Mouse (Mus musculus): Measurements from ENCODE around the gene Man1c1. TPM values are rescaled to one million over a fixed set of nuclear protein-coding genes. Genes with fewer than 3 reads are reported as not detected.

The Man1c1 gene
- total RNA-seq, 2 experiments from 2014 or later: 21.6 to 23.8 TPM

DNA sequence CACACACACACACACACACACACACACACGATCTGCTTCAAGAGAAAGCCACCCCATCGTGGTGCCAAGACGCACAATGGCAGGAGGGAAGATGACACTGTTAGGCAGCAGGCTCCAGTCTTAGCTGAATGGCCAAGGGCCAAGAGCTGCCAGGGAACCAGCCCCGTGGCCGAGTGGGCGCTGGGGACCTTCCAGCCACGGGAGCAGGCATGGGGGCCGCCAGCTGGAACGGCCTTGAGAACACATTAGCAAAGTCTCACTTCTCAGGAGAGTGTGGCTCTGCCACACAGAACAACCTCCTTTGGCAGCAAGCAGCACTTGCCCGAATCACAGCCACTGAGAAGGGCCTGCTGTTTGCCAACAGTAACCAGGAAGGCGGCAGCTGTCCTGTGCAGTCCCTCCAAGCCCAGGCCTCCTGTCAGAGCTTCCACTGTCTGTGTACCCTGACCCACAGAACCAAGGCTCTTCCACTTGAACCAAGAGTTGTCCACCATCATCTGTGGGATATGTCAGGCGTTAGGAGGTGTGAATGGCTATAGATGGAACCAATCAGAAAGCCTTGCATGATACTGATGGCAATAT lies 30.1 kb downstream of the Man1c1 start:
- no peak for DNase-seq

DNA sequence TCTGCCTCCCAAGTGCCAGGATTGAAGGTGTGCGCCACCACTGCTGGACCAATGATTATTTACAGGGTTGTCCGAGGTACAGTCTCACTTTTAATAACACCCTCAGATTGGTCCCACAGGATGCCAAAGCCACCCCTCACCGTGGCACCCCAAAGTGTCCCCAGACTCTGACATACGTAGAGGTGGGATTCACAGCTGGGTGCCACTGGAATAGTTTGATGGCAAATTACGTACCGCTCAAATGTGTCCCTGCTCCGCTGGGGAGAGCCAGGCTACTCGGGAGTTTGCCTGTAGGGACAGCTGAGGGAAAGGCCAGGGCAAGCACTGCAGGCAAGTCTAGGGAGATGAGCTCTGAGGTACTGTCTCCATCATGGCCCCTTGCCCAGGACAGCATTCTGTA lies 30.9 kb downstream of the Man1c1 start:
- no peak for DNase-seq

DNA sequence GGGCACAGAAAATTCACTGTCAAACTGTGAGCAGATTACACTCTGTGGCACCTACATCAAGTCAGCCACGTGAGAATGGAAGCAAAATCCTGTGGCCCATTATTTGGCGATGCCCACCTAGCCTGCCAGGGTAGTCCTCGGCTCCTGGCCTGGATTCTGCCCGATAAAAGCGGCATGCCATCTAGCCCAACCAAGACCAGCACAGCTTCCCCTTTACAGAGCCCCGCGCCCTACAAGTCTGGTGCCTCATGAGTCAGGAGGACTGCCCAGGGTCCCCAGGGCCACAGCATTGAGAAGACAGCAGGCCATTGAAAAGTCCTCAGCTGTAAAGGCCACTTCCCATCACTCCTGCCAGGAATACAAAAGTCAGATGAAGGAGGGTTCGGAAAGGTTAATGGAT lies 31.8 kb downstream of the Man1c1 start:
- DNase-seq: no peak

DNA sequence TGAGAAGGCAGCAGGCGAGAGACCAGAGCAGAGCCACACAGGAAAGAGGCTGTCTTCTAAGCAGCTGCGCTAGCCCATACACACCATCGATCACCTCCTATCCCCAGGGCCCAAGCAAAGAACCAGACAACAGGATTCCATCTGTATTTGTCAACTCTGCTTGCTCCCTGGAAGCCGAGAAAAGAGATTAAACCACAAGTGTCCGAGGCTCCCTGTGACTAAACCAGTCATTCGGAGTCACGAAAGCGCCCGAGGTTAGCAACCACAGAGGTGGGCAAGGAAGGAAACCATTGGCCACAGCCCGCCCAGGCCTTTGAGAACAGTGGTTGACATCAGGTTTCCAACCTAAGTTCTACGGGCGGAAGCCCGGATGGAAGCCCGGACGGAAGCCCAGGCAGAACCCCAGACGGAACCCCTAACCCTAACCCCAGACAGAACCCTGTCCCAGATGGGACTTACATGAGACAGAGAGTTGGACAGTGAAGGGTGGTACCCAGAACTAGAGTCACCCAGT lies 32.4 kb downstream of the Man1c1 start:
- no peak for DNase-seq

DNA sequence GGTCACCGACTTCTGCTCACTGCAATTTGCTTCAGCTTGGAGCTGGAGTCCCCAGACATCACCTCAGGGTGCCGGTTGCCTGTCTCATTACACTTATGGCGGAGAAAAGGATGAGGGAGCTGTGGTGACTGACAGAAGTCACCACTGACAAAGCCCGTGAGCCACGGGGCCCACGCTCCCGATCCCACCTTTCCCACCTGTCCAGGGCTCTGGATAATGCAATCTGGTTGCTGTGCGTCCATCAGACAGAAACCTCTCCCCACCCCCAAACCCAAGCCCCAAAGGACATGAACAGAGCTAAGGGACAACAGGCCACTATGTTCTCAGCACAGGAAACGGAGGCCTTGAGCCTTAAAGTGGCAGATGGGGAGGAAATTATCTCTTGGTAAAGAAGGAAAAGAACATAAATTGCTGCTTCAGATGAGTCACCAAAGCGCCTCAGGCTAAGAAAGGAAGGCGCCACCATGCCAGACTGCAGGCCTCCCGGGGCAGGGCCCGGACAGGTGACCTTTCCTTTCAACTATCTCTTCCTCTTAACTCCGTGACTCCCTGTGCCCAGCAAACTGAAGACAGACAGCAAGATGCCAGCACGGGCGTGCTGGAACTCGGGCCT lies 34.2 kb downstream of the Man1c1 start:
- no peak for DNase-seq

DNA sequence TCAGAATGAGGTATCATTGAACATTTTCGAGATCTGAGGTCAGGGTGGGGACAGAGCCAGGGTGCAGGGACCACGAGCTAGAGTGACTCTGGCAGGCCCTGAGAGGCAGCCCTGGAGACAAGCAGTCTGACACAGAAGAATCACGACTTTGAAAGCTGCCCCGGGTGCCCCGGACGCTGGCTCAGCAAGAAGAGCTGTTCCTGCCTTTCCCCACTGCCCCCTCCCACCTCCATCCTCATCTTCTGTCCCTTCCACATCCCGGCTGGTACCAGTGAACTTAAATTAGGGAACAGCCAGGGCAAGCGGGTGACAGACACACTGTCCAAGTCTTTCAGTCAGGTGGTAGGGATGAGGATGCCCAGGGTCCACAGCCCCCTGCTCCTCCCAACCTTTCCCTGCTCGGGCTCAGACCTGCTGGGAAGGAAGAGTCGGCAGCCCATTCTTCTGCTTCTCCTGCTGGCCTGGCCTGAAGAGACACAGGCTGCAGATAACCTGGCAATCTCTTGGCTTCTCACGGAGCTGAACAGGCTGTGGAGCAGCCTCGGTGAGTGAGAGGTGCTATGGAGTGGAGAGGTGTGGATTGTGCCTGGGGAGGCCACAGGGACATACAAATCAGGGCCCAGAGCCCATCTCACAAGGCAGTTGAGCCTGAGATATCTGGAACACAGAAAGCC lies 35.6 kb downstream of the Man1c1 start:
- no peak for DNase-seq

DNA sequence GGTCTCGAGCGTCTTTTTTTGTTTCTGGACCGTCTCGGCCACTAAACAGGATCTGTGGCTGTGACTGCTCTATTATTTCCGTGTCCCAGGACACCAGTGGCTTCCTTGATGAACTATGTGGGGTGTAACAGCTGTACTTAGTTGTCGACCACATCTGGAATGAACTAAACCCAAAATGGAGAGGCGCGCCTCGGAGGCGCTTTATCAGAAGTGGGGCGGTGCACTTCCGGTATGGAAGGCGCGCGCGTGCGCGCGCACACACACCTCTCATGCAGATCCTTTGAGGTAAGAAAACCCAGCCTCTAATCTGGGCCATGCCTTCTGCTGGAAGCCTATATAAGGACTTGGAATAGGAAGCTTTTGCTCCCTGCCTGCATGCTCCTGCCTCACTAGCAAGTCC lies 37.7 kb downstream of the Man1c1 start:
- DNase-seq: no peak

DNA sequence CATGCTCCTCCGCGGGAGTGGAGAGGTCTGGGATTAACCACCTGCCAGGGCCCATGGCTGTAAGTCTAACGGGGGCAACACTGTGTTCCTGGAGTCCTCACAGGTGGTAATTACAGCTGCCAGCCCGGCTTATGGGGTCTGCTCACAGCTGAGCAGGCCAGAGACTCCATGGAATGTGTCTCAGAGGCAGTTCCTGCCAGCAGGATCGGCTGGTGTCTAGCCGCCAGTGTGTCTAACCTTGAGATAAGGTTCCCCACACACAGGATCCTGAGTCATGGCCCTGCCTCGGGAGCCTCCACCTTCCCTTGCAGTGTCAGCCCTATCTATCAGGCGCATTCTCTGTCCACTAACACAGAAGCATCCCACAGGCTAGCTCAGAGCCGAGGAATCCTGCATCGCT lies 41.0 kb downstream of the Man1c1 start:
- no peak for DNase-seq

DNA sequence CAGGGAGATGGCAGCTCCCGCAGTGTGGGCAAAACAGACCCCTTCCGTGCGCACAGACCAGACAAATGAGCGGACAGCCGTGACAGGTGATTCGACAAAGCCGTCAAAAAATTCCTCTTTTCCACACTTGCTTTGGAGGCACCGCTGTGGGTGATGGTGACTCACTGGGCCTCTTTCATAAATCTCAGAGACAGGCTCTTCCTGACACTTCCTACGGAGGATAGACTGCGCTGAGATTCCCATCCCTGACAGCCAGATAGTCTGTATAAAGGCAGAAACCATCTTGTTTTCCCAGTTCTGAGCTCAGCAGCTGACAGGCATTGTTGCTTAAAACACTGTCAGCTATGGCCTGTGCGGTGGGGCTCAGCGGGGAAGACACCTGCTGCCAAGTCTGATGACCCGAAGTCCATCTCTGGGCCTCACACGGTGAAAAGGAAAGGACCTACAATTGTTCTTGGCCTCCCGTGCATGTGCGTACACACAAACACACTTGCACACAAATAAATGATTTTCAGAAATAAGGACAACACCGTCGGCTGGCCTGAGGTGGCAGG lies 43.4 kb downstream of the Man1c1 start:
- no peak for DNase-seq

DNA sequence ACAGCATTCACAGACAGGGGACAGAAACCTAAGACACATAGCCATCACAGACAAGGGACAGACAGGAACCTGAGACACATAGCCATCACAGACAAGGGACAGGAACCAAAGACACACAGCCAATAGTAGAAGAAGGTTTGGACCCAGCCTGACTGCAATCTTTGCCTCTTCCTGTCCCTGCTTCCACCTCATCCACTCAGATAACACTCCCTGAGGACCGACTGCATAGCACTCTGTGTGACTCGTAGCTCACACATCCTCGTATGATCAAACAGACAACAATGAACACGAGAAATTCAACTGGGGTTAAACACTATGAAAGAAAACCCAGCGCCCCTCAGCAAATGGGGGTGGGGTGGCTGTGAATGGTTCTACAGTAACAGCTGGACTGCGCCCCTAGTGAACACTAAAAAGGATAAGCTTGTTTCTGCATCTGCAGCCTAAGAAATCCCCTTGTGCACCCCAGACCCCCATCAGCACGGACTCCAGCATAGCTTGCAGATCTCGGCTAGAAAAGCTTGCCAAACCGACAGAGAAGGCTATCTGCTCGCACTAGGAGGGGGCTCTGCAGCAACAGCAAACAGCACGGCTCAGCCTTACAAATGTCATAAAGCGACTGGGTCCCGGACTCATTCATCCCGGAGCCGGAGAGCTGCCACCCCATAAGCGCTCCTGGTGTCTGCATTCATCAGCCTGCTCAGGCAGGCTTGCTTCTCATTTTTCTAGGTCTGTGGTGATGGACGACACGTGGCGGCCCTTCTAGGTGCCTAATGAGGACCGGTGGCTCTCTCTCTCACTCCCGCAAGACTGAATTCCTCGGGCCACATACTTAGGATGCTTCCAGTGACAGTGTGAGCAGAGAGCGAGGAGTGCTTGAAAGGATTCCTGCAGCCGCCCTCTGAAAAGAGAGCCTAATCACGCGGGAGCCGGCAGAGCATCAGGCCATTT lies 44.5 kb downstream of the Man1c1 start:
- no peak for DNase-seq

DNA sequence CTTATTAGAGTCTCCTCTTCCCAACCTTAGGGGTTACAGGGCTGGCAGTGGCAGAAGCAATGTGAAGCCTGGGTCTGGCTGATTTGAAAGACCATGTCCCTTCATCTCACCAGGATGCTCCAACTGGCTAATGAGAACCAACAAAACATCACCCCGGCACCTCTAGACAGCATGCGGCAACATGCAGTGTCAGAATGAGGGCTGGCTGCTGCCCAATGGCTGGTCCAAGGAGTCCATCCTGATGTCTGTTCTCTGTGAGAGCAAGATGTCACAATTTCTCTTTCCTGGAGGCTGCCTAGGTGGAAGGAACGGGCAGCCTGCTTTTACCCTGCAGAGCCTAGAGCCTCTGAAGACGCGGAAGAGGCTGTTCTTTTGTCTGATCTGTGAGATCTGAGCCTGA lies 46.6 kb downstream of the Man1c1 start:
- no peak for DNase-seq

DNA sequence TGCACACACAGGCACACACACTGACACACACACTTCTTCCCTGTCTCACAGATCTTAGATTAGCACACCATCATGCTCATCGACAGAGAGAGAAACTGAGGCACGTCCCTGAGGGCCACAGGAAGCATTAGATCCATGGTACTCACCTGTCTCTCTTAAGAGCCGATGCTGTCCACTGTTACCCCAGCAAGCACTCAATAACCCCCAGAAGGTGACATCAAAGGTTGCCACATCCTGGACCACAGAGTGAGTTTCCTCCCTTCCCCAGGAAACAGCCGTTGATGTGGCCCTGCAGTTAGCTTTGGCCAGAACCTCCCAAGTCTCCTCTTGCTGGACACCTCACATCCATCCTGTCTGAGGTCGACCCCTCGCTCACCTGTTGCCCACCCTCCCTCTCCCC lies 49.7 kb downstream of the Man1c1 start:
- DNase-seq: no peak

DNA sequence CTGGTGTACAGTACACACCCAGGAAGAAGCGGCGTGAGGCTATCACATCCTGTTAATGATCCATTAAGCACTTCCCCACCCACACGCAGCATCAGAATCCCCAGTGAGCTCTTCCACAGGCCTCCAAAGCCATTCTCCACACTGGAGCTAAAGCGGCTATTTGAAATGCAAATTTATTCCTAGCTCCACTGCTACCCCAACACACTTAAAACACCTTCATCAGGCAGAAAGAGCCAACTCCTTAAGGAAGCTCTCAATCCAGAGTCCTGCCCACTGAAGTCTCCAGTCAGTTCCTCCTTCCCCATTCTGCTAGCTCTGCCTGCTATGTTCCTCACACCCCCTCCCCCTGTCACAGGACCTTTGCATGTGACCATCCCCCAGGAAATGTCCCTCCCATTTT lies 51.4 kb downstream of the Man1c1 start:
- no peak for DNase-seq

DNA sequence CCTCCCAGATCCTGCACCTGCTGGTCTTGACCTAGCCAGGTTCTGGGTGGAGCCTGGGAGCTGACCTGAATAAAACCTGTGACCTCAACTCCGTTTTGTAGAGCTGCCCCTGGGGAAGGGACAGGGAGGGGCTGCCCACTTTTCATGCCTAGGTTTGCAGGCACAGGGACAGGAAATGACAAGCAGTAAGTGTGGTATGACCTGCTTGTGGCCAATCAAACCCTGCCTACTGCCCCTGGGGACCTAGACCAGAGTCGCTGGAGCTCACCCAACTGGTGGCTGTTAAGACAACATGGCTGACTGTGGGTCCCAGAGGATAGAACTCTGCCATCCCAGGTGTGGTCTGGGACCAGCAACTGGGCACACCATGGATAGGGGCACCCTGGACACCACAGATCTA lies 51.9 kb downstream of the Man1c1 start:
- no peak for DNase-seq

DNA sequence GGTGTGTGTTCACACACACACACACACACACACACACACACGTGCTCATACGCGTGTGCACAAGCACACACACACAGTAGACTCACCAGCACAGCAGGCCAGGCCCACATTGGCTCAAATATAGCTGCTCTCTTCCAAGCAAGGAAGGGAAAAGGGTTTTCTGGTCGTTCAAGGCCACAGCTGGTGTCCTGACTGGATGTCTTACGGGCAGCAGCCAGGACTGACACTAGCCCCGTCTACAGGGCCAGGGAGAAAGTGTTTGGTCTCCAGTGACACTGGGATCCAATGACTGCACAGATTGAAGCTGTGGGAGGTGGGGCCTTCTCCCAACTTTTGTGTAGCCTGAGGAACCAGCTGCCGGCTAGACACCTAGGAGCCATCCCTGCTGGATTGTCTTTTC lies 52.7 kb downstream of the Man1c1 start:
- DNase-seq: no peak

DNA sequence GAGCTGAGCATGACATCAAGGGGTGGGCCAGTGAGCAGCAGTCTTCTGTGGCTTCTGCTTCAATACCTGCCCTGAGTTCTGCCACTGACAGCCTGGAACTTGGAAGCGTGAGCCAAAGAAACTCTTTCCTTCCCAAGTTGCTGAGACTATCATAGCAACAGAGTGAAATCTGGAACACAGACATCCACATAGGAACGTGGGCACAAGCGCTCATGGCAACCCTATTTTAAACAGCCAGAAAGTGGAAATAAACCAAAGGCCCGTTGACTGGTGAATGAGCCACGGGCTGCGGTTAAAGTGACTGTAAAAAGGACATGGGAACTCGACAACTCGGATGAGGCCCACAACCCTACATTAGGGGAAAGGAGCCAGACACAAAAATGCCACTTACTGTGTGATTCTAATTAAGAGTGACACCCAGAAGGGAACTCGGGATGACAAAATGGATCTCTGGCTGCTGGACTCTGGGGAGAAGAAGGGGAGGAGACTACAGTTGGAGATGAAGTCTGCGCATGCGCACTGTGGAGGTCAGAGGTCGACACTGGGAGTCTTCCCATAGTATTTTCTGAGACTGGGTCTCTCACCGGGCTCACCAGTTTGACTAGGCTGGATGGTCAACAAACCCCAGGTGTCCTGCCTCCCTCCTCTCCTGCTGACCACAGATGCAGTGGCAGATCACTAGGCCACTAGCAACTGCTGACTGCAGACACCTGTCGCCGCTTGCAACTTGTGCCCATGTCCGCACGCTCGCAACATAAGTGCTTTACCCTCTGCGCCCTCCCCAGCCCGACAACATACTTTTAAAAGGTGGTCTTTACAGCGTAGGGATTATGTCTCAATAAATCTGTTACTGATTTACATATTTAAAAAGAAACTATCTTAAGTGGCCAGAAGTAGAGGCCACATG lies 58.8 kb downstream of the Man1c1 start:
- no peak for DNase-seq

DNA sequence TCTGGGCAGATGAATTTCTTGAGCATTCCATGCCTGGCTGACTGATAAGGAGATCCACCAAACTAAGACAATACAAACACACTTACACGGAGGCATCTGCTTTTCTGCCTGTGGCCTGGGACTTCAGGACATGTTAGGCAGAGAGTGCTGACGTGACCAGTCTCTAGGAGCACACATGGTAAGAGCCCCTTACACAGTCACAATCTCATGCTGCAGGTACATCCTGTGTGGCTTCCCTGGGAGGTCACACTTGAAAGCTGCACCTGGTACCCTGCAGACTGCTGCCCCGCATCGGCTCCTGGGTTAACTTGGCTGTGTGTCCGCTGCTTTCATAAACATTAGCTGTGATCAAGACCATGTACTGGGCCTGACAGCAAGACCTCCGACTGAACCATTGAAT lies 59.7 kb downstream of the Man1c1 start:
- DNase-seq: no peak

DNA sequence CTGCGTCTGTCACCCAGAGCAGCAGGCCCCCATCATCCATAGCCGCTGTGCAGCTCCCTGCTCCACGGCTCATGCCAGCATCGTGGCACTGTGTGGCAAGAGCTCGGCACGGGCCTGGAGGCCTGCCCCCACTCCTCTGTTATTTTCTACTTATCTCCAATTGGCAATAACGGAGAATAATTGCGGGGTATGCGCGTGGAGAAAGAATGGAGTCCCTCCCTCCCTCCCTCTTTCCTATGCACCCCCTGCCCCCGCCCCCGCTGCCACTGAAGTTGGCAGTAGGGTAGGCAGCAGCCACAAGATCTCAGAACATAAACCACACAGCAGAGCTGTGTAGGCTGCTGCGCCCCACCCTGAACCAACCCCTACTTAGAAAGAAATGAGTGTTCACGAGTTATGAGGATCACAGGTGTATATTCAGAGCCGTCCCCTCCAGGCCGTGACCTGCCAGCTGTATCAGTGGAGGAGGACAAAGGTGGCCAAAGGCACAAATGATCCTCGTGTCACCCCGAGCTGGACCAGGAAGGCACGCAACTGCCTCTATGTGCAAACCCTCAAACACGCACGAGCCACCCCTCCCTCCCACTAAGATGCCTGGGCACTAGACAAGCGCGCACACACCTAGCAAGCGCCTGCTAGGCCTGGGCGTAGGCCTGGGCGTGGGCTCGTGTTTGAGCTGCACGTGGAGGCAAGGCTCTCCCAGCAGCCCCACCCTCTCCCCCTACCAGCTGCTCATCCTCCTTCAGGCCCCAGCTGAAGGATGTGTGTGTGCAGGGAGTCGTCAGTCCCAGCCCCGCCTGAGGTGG lies 62.2 kb downstream of the Man1c1 start:
- no peak for DNase-seq

DNA sequence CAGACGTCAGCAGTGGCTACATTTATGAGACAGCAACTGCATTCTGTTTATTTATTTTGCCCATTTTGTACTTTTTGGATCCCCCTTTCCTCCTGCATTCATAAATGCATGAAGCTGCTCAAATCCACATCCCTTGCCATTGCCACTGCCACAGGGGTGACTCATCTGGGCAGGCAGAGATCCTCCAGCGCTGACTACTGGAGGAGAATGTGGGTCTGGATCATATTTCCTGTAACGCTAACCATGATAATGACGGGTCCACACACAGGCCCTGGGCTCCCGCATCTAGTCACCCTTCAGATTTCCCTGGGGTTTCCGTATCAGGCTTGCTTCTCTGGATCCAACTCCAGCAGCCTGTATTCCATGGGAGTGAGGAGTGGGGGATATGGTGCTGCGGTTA lies 64.8 kb downstream of the Man1c1 start:
- no peak for DNase-seq

DNA sequence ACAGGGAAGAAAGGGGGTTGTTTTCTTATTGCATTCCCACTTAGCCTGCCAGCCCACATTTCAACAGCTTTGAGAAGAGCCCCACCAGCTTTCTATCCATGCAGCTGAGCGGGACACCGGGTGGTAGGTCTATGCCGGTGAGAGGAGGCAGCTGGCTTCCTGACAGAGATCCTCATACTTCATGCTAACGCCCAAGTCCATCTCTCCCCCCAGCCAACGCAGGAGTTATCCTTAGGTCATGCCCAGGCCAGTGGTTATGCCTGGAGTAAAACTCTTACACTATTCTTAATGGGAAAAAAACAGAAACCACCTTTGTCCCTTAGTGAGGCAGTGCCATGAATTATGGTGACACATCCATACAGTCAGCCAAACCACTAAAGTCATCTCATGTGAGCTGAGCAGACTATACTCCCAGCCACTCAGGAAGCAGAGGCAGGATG lies 66.0 kb downstream of the Man1c1 start:
- no peak for DNase-seq

DNA sequence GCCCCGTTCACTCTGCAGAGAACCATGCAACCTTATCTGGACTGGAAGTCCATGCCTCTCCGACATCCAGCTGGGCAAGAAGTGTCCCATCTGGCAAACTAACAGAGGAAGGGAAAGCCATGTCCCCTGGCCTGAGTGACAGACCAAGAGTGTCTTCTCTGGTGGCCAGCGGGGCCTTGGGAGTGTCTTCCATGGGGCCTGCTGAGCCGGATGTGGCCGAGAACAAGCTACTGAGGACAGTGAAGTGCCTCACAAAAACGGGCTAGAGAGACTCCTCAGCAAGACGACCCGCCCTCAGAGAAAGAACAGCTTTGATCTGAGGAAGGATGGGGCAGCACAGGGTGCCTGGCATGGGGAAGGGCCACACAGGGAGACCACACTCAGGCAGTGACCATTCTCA lies 67.7 kb downstream of the Man1c1 start:
- no peak for DNase-seq
